Mouse (Mus musculus): Measurements from ENCODE around the gene Gm45208.
"Not testable (repeated sequence)": the region's sequence is repeated elsewhere in the genome, so short reads cannot be mapped to it uniquely, and the experiment has no call there.

Gene Gm45208

GRCm38 (mm10) chrX:7721514-7722281 lies at the start of gene Gm45208:
Gm45208 (plus strand) TSS chrX:7722245.
- in situ Hi-C loops (cut with MboI, MseI) = no loop called here

DNA sequence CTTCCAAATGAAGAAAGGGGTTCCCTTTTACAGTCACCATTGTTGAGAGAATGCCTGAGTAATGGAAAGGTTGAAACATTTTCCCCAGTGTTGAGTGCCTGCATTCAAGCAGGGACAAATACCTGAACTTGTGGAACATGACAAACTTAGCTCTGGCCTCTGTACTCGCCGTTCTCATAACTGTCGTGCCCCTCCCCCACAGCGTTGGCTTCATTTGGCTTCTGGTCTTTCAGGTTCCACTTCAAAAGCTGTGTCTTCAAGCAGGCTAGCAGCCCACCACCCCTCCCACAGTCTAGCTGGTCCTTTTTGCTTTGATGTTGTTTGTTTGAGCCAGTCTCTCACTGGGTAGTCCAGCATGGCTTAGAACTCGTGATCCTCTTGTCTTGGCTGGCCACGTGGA lies 49.3 kb upstream of the Gm45208 start:
- in situ Hi-C loops (cut with MboI, MseI) = no loop called here

DNA sequence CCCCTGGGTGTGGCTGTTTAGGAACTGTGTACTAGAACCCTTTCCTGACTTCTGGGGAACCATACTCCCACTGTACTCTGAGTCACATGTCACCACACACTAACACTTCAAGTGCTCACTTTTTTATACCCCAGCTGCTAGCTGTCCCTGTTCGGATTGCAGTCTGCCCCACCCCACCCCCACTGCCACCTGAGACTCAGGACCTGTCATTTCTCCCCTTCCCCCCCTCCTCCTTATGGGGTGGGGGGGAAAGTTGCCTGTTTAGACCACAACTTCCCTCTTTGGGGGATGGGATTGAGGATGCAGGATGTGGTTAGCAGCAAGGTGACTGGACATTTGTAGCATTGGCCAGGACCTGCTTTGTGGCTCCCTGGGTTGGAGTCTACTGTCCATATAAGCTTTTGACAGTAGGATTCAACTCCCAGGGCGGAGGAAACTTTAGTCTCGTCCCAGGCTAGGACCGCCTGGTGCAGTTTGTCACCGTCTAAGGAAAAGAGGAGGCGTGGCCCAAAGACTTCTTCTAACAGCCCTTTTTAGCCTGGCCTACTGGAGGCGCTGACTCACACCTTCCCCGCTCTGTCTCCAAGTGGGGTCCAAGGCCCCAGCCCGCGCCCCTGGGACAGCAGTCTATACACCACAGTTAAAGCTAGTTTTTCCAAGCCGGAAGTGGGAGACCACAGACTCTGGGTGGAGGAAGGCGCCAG lies 48.3 kb upstream of the Gm45208 start:
- in situ Hi-C loops (cut with MboI, MseI) = no loop called here

DNA sequence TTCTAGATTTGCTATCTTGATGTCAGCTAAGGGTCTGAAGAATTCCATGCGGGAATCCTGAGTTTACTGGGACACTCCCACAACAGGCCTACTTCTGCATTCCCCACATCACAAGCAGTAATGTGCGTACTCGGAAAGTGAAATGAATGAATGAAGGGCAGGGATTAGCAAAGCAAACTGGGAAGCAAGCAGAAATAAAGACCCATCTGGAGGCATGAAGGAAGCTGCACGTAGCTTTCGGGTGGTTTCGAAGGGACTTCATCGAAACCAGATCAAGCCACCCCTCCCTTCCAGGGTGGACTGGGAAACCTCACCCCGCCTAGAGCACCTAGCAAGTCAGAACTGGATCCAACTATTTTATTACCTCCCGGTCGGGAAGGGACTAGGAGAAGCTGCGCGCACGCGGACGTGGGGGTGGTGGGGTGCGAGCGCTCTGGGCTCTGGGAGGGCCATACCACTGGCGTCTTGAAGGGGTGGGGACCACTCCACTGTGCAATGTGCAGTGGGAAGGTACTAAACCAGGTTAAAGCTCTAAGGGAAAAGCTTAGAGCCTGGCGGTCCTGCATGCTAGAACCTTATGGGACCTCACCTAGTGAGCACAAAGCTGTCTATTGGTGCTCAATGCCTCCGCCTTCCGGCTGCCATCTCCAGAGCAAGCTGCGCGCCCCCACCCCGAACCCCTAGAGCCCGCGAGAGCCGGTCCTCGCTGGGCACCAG lies 47.6 kb upstream of the Gm45208 start:
- in situ Hi-C loops (cut with MboI, MseI) = no loop called here

DNA sequence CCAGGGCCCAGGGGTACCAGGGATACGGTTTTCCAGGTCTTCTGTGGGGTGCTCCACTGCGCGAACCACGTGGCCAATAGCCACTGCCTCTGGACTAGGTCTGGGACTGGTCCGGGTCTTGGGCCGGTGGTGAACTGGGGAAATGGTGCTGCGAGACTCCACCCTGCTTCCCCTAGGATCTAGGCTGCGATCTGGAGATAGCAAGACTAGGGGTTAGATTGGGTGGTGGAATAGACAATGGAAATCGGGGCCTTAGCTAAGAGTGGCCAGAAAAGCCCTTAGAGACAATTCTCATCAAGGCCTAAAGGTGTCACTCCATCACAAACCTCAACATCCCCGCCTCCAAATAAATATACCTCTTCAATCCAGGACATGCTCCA lies 47.1 kb upstream of the Gm45208 start:
- in situ Hi-C loops (cut with MboI, MseI) = loop anchor here (5.0 kb wide), 1 partner anchor 33 kb away; no protein-coding TSS in a partner anchor

GRCm38 (mm10) chrX:7678986-7679385 lies 43.1 kb upstream of the Gm45208 start:
- in situ Hi-C loops (cut with MboI, MseI) = loop anchor here (5.0 kb wide), 1 partner anchor 37 kb away; no protein-coding TSS in a partner anchor

GRCm38 (mm10) chrX:7679405-7680056 lies 42.5 kb upstream of the Gm45208 start:
- in situ Hi-C loops (cut with MboI, MseI) = loop anchor here (5.0 kb wide), 1 partner anchor 37 kb away; no protein-coding TSS in a partner anchor

DNA sequence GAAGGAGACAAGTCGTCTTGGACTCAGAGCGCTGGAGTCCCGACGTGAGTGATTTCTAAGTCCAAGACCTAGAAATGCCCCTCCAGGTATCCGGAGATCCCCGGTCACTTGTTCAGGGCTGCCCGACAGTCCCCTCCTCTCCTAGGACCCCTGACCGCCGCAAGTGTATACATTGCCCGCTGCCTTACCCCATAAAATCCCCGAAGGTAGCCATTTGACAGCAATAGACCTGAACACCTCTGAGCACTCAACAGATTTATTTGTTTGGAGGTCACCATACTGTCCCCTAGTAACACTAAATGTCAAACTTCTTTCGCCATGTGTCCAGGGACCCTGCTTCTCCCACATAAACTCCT lies 42.0 kb upstream of the Gm45208 start:
- in situ Hi-C loops (cut with MboI, MseI) = no loop called here

DNA sequence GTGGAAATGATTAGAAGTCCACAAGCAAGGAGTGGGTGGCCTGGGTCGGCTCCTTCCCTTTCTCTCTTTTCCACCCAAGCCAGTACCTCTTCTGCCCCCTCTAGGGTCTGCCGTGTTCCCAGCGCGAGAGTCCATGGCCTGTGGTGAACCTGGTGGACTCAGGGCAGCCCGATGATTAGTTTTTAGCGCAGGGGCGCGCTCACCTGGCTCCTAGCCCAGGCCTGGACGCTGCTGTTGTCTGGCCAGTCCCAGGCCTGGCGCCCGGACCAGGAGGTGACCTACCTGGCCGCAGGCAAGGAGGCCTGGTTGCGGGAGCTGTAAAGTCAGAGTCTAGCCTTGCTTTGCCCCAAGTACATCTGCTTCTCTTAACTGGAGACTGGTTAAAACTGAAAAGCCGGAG lies 41.2 kb upstream of the Gm45208 start, which contains the start of gene Magix:
Magix (minus strand) TSS at position 388 of the 400 bp plus-strand sequence.
- in situ Hi-C loops (cut with MboI, MseI) = no loop called here

DNA sequence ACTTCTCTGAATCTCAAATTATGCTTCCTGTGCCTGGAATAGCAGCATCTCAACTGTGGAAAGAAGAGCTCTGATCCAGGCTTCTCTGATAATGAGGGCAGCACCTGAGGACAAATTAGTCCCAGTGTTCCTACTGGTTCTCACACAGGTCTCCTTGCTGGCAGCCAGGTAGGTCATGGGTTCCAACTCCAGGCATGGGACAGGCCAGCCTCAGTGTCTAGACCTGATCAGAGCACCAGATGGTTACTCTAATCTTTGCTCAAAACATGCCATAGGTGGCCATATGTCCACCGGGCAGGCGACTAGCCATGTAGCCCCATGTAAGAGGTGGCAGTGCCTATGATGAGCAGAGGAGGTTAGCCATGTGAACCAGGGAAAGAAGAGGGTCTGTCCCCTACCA lies 33.7 kb upstream of the Gm45208 start:
- in situ Hi-C loops (cut with MboI, MseI) = no loop called here

DNA sequence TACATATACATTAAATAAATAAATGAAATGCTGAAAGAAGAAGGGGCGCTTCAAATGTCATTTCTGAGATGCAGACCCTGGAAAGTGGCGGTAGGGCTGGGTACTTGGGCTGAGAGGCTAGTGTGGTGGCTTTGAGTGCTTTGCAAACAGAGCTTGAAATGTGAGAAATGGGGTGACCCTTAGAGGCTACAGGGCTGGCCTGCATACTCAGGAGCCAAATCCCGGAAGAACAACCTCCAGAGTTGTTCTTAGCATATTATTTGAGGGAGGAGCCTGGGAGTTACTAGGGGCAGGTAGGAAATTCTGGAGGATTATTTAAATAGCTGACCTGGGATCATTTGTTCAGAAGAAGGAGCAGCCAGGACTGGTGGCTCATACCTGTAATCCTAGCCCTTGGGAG lies 31.6 kb upstream of the Gm45208 start:
- in situ Hi-C loops (cut with MboI, MseI) = no loop called here

DNA sequence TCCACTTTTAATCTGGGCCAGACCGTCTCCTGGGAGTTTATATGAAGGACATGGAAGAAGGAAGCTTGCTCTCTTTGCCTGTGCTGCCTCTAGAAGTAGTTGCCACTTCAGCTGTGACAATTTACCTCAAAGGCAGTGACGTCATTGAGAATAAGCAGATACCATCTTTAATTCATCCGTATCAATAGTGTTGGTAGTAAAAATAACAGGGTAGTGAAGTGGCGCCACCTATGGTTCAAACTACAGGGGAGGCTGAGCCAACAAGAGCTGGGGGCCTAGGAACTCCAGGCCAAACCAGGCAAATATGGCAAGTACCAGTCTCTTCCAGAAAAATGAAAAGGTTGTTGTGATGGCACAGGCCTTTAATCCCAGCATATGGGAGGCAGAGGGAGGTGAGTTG lies 29.2 kb upstream of the Gm45208 start:
- in situ Hi-C loops (cut with MboI, MseI) = no loop called here

DNA sequence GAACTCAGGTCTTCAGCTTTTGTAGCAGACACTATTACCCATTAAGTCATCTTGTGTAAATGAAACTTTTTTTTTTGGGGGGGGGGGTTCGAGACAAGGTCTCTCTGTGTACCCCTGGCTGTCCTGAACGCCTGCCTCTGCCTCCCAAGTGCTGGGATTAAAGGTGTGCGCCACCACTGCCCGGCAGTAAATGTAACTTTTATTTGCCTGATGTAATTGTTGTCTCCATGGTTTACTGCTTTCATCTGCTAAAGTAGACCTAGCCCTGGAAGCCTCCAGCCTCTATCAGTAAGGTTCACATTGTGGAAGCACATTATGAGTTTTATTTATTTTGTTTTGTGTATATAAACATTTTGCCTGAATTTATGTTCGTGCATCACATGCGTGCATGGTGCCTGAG lies 25.5 kb upstream of the Gm45208 start:
- in situ Hi-C loops (cut with MboI, MseI) = no loop called here

- in situ Hi-C loops (cut with MboI, MseI) = no loop called here
Measured at GRCm38 (mm10) chrX:7696954-7697381, 25.1 kb upstream of the Gm45208 start, which contains the start of gene Gpkow. Gpkow (plus strand) TSS chrX:7697131.

GRCm38 (mm10) chrX:7713764-7714134 lies 8.3 kb upstream of the Gm45208 start:
- in situ Hi-C loops (cut with MboI, MseI) = not testable (repeated sequence)

- in situ Hi-C loops (cut with MboI, MseI) = not testable (repeated sequence)
Measured at GRCm38 (mm10) chrX:7714135-7714899, 7.7 kb upstream of the Gm45208 start, which contains the start of gene Wdr45. Wdr45 (plus strand) TSS chrX:7714333.

DNA sequence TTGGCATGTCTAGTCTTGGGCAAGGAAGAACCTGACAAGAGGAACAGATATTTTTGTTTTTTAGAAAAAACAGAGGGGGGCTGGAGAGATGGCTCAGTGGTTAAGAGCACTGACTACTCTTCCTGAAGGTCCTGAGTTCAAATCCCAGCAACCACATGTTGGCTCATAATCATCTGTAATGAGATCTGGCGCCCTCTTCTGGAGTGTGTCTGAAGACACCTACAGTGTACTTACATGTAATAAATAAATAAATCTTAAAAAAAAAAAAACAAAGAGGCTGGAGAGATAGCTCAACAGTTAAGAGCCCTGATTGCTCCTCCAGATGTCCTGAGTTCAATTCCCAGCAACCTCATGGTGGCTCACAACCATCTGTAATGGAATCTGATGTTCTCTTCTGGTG lies 6.0 kb upstream of the Gm45208 start:
- in situ Hi-C loops (cut with MboI, MseI) = not testable (repeated sequence)

GRCm38 (mm10) chrX:7722282-7722611 lies 202 bp downstream of the Gm45208 start:
- in situ Hi-C loops (cut with MboI, MseI) = no loop called here

- in situ Hi-C loops (cut with MboI, MseI) = no loop called here
Measured at GRCm38 (mm10) chrX:7722691-7723090, 646 bp downstream of the Gm45208 start.

GRCm38 (mm10) chrX:7724135-7724534 lies 2.1 kb downstream of the Gm45208 start:
- in situ Hi-C loops (cut with MboI, MseI) = no loop called here

DNA sequence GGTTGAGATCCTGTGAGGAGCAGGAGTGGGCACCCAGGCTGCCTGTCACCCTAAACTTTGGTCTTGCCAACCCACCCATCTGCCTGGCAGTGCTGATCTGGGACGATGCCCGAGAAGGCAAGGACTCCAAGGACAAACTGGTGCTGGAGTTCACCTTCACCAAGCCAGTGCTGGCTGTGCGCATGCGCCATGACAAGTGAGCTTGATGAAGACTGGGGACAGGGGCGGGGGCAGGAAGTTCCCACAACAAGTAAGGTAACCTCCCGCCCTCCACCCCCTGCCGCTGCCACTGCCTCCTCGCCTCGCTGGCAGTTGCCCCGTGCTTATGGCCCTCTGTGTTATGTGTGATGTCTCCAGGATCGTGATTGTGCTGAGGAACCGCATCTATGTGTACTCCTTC lies 3.8 kb downstream of the Gm45208 start:
- in situ Hi-C loops (cut with MboI, MseI) = no loop called here
